Mouse (Mus musculus): ENCODE results near the gene Ppp1r16b. TPM values are rescaled to one million over a fixed set of nuclear protein-coding genes. Genes with fewer than 3 reads are reported as not detected.
A peak's percentile ranks its signal among the peaks of the same experiment; 100 is the strongest.

The Ppp1r16b gene
- polyA plus RNA-seq, 1 experiment from 2014 or later: 4.5 TPM

DNA sequence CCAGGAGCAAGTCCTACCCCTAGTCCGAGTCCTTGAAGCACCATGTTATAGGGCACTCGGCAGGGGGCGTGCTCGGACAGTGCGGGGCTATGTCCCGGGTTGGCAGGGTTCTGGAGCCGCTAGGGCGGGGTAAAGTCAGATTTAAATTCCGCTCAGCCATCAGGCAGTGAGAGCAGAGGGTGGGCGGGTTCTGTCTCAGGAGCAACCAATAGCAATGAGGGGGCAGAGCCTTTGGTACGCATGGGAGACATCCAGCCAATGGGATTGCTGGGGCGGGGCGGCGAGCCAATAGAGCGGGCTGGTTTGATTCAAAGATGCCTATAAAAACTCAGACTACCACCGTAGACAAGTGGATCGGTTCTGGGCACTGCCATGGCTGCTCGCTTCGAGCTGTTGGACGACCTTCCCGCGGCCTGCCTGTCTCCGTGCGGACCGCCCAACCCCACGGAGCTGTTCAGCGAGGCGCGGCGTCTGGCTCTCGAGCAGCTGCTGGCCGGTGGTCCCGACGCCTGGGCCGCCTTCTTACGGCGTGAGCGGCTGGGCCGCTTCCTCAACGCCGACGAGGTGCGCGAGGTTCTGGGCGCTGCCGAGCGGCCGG lies 102.6 kb downstream of the Ppp1r16b start, which contains the start of gene Fam83d:
Gene Fam83d, plus strand, starts transcription at position 352 of the 598 bp plus-strand sequence.
- peak; percentile 96 for ATAC-seq (replicated peaks; ENCODE audit: insufficient number of reproducible peaks, low FRiP score, low TSS enrichment)
- H3K27ac ChIP-seq (ENCODE audit: low read depth, low read length): peak within 1 kb of the TSS; percentile 87
- peaks cover 39% of the 10 kb centered on the region for H3K4me1 ChIP-seq (ENCODE audit: control insufficient read depth, insufficient read depth, low read length)
- no peaks in the 10 kb centered on the region for H3K27me3 ChIP-seq (ENCODE audit: control insufficient read depth, insufficient read depth, low read length)
- H3K36me3 ChIP-seq (ENCODE audit: control insufficient read depth, insufficient read depth, low read length): no peaks in the 10 kb centered on the region
- H3K9ac ChIP-seq (ENCODE audit: low read depth, low read length): peak within 1 kb of the TSS; percentile 89
- H3K4me2 ChIP-seq: peak within 1 kb of the TSS; percentile 90
- H3K9me3 ChIP-seq (replicated peaks; ENCODE audit: control insufficient read depth, low read length): no peaks in the 10 kb centered on the region
- H3K4me3 ChIP-seq (ENCODE audit: low read depth, low read length): peak within 1 kb of the TSS; percentile 84
- WGBS (ENCODE audit: insufficient replicate concordance): 1% methylated on average over 48 of the region's 48 CpGs

DNA sequence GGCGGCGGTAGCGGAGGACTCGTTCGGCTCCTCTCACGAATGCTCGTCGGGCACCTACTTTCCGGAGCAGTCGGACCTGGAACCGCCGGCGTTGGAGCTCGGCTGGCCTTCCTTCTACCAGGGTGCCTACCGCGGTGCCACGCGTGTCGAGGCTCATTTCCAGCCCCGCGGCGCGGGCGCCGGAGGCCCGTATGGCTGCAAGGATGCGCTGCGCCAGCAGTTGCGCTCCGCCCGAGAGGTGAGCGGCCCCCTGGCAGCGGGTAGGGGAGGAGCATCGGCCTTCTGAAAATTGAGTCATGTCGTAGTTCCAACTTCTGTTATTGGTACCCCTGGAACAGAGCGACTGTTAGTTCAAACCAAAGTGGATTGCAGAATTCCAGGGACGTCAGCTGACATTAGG lies 103.2 kb downstream of the Ppp1r16b start:
- peak; percentile 12; the same call in 1 of the 2 replicates for ATAC-seq (replicated peaks; ENCODE audit: insufficient number of reproducible peaks, low FRiP score, low TSS enrichment)

DNA sequence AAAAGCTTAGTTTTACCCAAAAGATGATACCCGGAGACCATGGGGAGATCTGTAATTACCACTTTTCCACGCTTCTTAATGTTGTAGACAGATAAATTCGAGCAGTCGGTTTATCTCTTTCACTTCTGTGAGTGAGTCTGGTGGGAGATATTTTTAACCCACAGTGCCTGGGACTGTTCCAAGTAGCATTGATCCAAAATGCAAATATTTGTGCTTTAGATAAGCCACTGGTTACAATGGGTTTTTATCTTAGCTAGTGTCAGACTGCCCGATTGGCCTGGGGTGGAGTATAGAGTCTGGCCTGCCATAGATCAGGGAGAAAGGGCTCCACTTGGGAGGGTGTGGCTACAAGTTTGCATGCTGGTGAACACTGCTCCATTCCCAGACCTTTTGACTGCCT lies 103.6 kb downstream of the Ppp1r16b start:
- WGBS (ENCODE audit: insufficient replicate concordance): 0% methylated on average over 5 of the region's 5 CpGs

More for the DNA sequence above, 103.2 kb downstream of the Ppp1r16b start:
- H3K4me3 ChIP-seq (ENCODE audit: low read depth, low read length): peak overlapping the region; percentile 84
- H3K9ac ChIP-seq (ENCODE audit: low read depth, low read length): peak overlapping the region; percentile 89
- peak overlapping the region; percentile 87 for H3K27ac ChIP-seq (ENCODE audit: low read depth, low read length)
- peak overlapping the region; percentile 90 for H3K4me2 ChIP-seq
- H3K4me1 ChIP-seq (ENCODE audit: control insufficient read depth, insufficient read depth, low read length): peaks cover 39% of the 10 kb centered on the region
- under 1% methylated on average over 37 of the region's 37 CpGs for WGBS (ENCODE audit: insufficient replicate concordance)
- no peaks in the 10 kb centered on the region for H3K27me3 ChIP-seq (ENCODE audit: control insufficient read depth, insufficient read depth, low read length)
- no peaks in the 10 kb centered on the region for H3K36me3 ChIP-seq (ENCODE audit: control insufficient read depth, insufficient read depth, low read length)
- H3K9me3 ChIP-seq (replicated peaks; ENCODE audit: control insufficient read depth, low read length): no peaks in the 10 kb centered on the region

DNA sequence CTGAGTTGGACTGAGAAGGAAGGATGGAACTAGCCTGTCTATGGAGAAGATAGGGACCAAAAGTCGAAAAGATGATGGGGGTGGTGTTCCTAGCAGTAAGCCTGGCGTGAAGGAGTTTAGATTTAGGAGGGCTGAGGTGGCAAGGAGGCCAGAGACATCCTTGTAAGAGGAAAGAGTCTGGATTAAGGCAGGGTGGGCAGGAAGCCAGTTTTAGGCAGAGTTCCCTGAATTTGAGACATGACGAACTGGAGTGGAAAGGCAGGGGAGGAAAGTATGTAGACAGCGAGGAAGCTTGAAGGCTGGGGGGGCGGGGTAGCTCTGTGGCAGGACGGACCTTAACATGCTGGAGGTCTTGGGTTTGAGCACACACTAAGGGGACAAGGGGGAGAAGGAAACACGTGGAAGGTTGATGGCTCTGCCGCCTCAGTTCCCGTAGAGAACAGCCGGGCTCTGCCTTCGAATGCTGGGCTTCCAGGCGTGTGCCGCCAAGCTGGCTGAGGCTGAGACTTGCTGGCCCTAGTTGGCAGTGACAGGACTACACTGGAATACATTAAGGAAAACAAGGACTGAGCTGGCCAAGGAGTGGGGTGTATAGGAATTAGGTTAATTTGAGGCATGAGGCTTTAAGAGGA lies 105.0 kb downstream of the Ppp1r16b start:
- no peaks in the 10 kb centered on the region for H3K9me3 ChIP-seq (replicated peaks; ENCODE audit: control insufficient read depth, low read length)
- H3K9ac ChIP-seq (ENCODE audit: low read depth, low read length): peak overlapping the region; percentile 56
- H3K4me2 ChIP-seq: peak overlapping the region; percentile 90
- H3K4me3 ChIP-seq (ENCODE audit: low read depth, low read length): peak overlapping the region; percentile 84
- H3K4me1 ChIP-seq (ENCODE audit: control insufficient read depth, insufficient read depth, low read length): peaks cover 48% of the 10 kb centered on the region
- H3K36me3 ChIP-seq (ENCODE audit: control insufficient read depth, insufficient read depth, low read length): no peaks in the 10 kb centered on the region
- WGBS (ENCODE audit: insufficient replicate concordance): 32% methylated on average over 13 of the region's 13 CpGs
- no peak for ATAC-seq (replicated peaks; ENCODE audit: insufficient number of reproducible peaks, low FRiP score, low TSS enrichment)
- no peak overlapping the region for H3K27ac ChIP-seq (ENCODE audit: low read depth, low read length)
- no peaks in the 10 kb centered on the region for H3K27me3 ChIP-seq (ENCODE audit: control insufficient read depth, insufficient read depth, low read length)

More for the DNA sequence above, 103.6 kb downstream of the Ppp1r16b start:
- Histone ChIP-seq H3K4me1 (ENCODE audit: control insufficient read depth, insufficient read depth, low read length) (peaks cover 39% of the 10 kb centered on the region), H3K4me2 (peak overlapping the region; percentile 90), H3K27ac (ENCODE audit: low read depth, low read length) (peak overlapping the region; percentile 87; the same call in 1 of the 2 replicates), H3K9ac (ENCODE audit: low read depth, low read length) (peak overlapping the region; percentile 89), H3K36me3 (ENCODE audit: control insufficient read depth, insufficient read depth, low read length) (no peaks in the 10 kb centered on the region), H3K4me3 (ENCODE audit: low read depth, low read length) (peak overlapping the region; percentile 84), H3K27me3 (ENCODE audit: control insufficient read depth, insufficient read depth, low read length) (no peaks in the 10 kb centered on the region), H3K9me3 (replicated peaks; ENCODE audit: control insufficient read depth, low read length) (no peaks in the 10 kb centered on the region)
- ATAC-seq (replicated peaks; ENCODE audit: insufficient number of reproducible peaks, low FRiP score, low TSS enrichment): peak; percentile 43; the same call in 1 of the 2 replicates

DNA sequence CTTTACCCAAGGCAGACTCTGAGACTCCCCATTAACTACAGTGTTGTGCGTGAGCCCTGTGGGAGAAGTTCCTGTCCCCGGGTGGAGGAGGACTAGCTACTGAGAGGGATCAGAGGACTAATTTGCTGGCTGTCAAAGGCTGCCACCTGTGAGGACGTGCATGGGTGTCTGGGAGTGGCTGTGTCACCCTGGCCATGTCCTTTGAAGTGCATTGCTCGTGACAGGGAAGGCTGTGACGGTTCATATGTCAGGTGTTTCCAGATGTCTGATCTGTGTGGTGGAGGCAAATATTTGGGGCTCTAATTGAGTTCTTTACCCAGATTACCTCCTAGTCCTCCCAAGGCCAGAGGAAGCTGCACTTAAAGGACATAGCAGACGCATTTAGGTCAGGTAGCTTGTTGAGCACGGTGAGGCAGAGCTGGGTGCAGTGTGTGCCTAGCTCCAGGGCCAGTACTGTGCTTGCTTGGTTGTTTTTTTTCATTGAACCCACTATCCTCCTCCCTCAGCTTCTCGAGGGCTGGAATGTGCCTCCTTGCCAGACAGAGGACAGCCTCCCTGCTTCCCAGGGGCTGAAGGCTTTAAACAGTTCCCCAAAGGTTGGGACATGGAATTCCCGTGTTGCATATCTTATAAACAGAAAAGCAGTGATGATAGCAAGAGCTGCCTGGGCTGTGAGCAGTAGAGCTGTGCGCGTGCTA lies 106.0 kb downstream of the Ppp1r16b start:
- Histone ChIP-seq H3K4me1 (ENCODE audit: control insufficient read depth, insufficient read depth, low read length) (peaks cover 52% of the 10 kb centered on the region), H3K36me3 (ENCODE audit: control insufficient read depth, insufficient read depth, low read length) (no peaks in the 10 kb centered on the region), H3K27ac (ENCODE audit: low read depth, low read length) (peak overlapping the region; percentile 13; the same call in 1 of the 2 replicates), H3K27me3 (ENCODE audit: control insufficient read depth, insufficient read depth, low read length) (no peaks in the 10 kb centered on the region), H3K4me2 (peak overlapping the region; percentile 90), H3K4me3 (ENCODE audit: low read depth, low read length) (no peak overlapping the region; the same call in 1 of the 2 replicates), H3K9ac (ENCODE audit: low read depth, low read length) (0 out of 2 replicates have a peak overlapping the region, but pooled peaks have one; percentile 30), H3K9me3 (replicated peaks; ENCODE audit: control insufficient read depth, low read length) (no peaks in the 10 kb centered on the region)
- ATAC-seq (replicated peaks; ENCODE audit: insufficient number of reproducible peaks, low FRiP score, low TSS enrichment): no peak
- 39% methylated on average over 11 of the region's 11 CpGs for WGBS (ENCODE audit: insufficient replicate concordance)

DNA sequence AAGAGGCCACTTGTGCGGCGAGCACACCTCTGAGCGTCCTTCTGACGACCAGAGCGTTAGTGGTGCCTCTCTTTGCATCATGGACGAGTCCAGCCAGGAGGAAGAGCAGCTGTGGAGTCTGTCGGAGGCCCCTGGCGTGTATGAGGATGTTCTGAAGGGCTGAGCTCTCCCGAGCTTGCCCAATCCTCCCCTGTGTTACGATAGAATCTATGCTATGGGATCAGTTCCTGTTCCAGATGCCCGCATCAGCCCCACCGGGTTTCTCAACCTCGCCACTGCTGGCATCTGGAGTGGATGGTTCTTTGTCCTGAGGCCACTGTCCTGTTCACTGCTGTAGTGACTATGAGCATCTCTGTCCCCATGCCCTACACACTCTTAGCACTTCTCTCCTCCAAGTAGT lies 107.6 kb downstream of the Ppp1r16b start:
- Histone ChIP-seq H3K27me3 (ENCODE audit: control insufficient read depth, insufficient read depth, low read length) (no peaks in the 10 kb centered on the region), H3K9ac (ENCODE audit: low read depth, low read length) (no peak overlapping the region), H3K4me3 (ENCODE audit: low read depth, low read length) (no peak overlapping the region), H3K4me1 (ENCODE audit: control insufficient read depth, insufficient read depth, low read length) (peaks cover 64% of the 10 kb centered on the region), H3K4me2 (no peak overlapping the region), H3K36me3 (ENCODE audit: control insufficient read depth, insufficient read depth, low read length) (no peaks in the 10 kb centered on the region), H3K27ac (ENCODE audit: low read depth, low read length) (no peak overlapping the region), H3K9me3 (replicated peaks; ENCODE audit: control insufficient read depth, low read length) (no peaks in the 10 kb centered on the region)
- ATAC-seq (replicated peaks; ENCODE audit: insufficient number of reproducible peaks, low FRiP score, low TSS enrichment): no peak
- 78% methylated on average over 13 of the region's 13 CpGs for WGBS (ENCODE audit: insufficient replicate concordance)

DNA sequence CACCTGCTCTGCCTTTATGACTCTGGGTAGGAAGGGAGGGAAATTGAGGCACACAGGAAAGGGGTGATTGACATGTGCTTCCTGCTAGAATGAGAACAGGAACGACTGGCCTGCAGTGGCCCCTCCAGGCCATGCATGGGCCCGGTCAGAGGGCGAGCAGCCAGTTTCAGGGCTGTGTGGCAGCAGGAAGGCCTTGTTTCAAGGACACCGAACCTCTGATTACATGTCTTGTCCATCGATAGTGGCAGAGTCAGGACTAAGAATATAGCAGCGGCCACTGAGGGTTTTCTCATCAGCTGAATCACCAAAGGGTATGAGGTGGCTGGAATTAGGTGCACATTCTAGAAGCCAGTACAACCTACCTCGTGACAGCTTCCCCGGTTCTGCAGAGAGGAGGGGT lies 109.7 kb downstream of the Ppp1r16b start:
- Histone ChIP-seq H3K9ac (ENCODE audit: low read depth, low read length) (no peak overlapping the region; the same call in 1 of the 2 replicates), H3K4me2 (peak overlapping the region; percentile 23), H3K9me3 (replicated peaks; ENCODE audit: control insufficient read depth, low read length) (no peaks in the 10 kb centered on the region), H3K36me3 (ENCODE audit: control insufficient read depth, insufficient read depth, low read length) (peaks cover 2% of the 10 kb centered on the region; the same call in 1 of the 2 replicates), H3K27me3 (ENCODE audit: control insufficient read depth, insufficient read depth, low read length) (no peaks in the 10 kb centered on the region), H3K4me3 (ENCODE audit: low read depth, low read length) (no peak overlapping the region), H3K27ac (ENCODE audit: low read depth, low read length) (0 out of 2 replicates have a peak overlapping the region, but pooled peaks have one; percentile 7), H3K4me1 (ENCODE audit: control insufficient read depth, insufficient read depth, low read length) (peaks cover 59% of the 10 kb centered on the region)
- WGBS (ENCODE audit: insufficient replicate concordance): 42% methylated on average over 8 of the region's 8 CpGs
- no peak for ATAC-seq (replicated peaks; ENCODE audit: insufficient number of reproducible peaks, low FRiP score, low TSS enrichment)

DNA sequence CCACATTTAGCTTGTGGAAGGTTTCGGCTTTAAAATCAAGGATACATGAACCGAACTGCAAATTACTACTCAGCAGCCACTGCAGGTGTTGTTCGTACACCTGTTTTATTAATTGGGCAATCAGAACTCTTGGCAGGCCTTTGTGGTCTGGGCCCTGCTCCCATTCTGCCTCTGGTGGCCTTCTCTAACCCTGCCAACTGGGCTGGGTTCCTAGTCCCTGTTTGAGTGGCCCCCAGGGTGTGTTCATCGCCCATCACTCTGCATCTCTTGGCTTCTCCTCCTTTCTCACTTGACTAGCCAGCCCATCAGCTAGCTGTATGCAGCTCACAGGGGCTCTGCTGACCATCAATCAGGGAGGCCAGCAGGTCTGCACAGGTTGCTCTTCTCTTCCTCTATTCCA lies 111.5 kb downstream of the Ppp1r16b start:
- Histone ChIP-seq H3K4me2 (0 out of 2 replicates have a peak overlapping the region, but pooled peaks have one; percentile 14), H3K27ac (ENCODE audit: low read depth, low read length) (peak overlapping the region; percentile 17; the same call in 1 of the 2 replicates), H3K9ac (ENCODE audit: low read depth, low read length) (no peak overlapping the region), H3K36me3 (ENCODE audit: control insufficient read depth, insufficient read depth, low read length) (peaks cover 12% of the 10 kb centered on the region), H3K4me1 (ENCODE audit: control insufficient read depth, insufficient read depth, low read length) (peaks cover 41% of the 10 kb centered on the region), H3K4me3 (ENCODE audit: low read depth, low read length) (no peak overlapping the region), H3K9me3 (replicated peaks; ENCODE audit: control insufficient read depth, low read length) (no peaks in the 10 kb centered on the region), H3K27me3 (ENCODE audit: control insufficient read depth, insufficient read depth, low read length) (no peaks in the 10 kb centered on the region)
- ATAC-seq (replicated peaks; ENCODE audit: insufficient number of reproducible peaks, low FRiP score, low TSS enrichment): no peak
- WGBS (ENCODE audit: insufficient replicate concordance): 86% methylated on average over 4 of the region's 4 CpGs

All from heart, embryonic 11.5 days (tissue).